Mouse (Mus musculus) urinary bladder, postnatal 36 days (tissue): Measurements from ENCODE around the gene Arid1a.
A peak's percentile ranks its signal among the peaks of the same experiment; 100 is the strongest.

Source experiments
- DNase-seq, 2 experiments: peaks; one replicate each; pipeline ENCODE4 v3.0.0; 2022; ENCODE audit warnings: low spot score in 2 of 2, mixed read lengths in 1 of 2

The Arid1a gene

DNA sequence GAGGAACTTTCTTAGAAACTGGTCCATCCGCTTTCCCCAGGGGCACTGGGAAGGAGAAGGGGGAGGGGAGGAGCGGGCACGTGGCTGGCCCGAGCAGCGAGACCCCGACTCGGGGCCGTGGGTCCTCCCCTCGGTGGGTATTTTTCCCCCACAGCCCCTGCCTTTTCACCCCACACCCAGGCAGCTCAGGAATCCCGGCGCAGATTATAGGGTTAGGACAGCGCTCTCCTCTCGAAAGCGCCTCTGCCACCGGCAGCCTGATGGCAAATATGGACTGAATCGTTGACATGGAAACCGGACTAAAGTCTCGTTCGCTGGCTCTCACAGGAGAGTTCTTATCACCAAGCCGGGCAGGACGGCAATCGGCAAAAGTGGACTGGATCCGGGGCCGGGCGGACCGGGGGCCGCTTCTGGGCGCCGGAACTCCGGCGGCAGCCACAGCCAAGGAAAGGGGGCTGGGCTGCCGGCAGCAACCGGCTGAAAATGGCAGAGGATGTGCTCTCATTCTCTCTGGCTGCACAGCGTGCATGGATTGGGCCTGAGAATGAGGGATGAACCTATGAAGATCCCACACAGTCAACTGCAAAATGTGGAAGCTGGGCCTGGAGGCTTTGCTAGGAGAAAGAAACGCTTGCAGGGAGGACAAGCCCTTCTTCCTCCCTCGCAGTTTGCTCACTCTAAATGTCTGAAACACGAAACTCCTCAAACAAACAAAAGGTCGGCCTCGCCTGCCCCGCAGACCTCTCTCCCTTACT lies at the start of gene Arid1a:
Arid1a (minus strand) TSS at position 256 of the 755 bp plus-strand sequence.
- DNase-seq: peak; percentile 93 to 95

DNA sequence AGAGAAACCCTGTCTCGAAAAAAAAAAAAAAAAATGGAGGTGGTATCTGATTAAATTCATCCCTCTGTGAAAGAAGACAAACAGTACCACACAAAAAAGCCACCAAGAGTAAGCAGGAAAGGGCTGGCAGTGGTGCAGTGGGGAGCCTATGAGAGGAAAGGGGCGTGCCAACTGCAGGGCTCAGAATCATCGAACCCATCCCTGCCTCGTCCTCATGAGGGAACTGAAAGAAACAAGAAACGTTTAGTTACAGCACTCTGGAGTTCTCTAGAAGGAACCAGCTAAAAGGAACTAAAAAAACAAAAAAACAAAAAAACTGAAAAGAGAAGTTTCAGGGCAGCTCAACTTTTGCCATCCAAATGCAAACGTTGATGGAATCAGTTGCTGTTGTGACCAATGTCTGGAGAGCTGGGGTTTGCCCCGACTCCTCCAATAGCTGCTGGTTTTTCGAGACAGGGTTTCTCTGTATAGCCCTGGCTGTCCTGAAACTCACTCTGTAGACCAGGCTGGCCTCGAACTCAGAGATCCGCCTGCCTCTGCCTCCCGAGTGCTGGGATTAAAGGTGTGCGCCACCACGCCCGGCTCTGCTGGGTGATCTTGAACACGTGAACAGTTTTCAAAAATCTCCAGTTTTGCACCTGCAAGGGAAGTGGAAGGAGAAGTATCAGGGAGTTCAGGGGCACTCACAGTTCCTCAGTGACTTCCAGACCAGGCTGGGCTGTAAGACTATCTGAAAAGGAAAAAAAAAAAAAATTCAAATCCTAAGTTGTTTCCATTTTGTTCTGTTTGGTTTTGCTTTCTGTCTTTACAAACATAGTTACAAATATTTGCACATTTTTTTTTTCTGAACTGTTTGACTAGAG lies 48.1 kb upstream of the Arid1a start:
- no peak for DNase-seq

DNA sequence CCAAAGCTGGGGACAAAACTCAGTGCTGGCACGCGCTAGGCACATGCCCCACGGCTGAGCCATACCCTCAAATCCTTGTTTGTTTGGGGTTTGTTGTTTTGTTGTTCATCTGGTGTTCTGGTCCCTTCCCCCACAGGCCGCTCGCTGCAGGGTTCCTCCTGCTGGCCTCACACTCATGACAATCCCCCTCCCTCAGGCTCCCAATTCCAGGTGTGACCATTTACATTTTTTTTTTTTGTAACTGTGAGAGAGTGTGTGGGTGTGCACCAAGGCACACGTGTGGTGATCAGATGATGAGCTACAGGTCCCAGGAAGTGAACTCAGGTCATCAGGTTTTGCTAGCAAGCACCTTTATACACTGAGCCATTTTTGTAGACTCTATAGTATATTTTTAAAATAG lies 44.0 kb upstream of the Arid1a start:
- DNase-seq: no peak

DNA sequence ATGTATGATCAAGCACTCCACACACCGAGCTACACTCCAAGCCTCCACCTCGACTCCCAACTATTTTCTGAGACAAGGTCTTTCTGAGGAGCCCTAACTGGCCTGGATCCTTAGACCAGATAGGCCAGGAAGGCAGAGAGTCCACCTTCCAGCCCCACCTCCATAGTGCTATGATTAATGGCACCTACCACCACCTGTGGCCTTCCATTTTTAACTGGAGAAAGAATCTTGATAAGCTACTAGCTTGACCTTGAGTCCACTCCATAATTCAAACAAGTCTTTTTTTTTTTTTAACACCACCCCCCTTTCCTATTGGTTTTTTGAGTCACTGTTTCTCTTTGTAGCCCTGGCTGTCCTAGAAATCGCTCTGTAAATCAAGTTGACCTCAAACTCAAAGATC lies 36.7 kb upstream of the Arid1a start:
- no peak for DNase-seq

DNA sequence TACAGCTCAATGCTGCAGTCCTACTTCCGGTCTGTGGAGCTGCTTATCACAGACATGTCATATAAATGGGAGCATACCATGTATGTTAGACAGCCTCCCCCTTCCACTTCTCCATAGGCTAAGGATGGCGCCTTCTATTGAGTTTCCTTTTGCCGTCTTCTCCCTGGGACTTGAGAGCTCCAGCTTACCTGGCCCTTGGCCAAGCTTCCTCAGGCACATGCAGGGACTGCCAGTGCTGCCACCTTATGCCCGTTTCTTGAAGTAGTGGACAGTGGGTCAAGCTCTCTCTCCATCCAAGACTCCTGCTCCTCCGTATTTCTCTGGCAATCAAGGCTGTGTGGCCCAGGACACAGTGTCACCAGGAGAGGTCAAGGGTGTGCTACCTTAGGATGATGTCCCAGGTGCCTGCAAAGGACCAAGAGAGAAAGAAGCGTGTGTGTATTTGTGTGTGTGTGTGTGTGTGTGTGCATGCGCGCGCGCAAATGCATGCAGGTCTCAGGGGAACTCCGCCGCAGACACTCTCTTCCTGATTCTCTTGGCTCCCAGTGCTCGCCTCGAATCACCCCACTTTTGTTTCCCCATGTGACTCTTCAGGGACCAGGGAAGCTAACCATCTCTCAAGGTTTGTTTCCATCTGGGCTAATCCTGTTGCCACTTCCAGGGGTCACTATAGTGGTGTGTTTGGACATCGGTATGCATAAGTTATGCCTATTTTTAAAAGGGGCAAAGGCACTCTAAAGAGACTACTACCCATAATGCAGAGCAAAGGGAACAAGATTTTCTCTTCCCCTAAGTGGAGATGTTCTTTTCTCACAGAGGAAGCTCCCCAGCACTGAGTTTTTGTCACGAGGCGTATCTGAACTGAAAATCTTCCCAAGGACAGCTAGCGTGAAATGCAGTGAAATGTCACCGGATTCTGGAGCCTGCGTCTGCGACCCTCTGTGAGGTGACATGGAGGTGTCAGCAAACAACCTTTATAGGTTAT lies 18.3 kb upstream of the Arid1a start:
- peak; percentile 70 to 84 for DNase-seq

DNA sequence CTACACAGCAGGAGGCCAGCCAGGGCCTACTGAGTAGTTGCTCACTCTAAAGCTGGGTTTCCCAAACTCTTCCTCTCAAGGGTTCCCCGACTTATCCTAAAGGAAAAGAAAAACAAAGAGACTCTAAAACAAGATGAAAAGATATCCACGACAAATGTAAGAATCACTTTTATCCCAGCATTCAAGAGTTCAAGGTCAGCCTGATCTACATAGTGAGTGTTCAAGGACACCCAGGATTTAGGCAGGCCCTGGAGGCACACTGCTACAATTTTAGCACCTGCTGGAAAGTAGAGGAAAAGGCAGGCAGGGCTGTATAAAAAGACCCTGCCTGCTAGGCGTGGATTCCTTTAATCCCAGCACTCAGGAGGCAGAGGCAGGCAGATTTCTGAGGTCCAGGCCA lies 12.6 kb upstream of the Arid1a start:
- DNase-seq: no peak

DNA sequence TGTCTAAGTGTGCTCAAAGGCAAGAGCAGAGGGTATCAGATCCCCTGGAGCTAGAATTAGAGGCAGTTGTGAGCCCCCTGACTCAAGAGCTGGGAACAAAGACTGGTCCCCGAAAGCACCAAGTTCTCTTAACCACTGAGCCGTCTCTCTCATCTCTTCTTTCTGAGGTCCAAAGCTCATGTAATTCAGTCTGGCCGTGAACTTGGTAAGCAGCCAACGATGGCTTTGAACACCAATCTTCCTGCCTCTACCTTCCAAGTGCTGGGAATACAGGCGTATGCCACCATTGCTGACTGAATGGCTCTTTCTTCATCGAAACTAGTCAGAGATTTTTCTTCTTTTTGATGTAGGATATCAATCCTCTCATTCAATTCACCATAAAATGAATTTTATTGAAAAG lies 6.5 kb upstream of the Arid1a start:
- no peak for DNase-seq

DNA sequence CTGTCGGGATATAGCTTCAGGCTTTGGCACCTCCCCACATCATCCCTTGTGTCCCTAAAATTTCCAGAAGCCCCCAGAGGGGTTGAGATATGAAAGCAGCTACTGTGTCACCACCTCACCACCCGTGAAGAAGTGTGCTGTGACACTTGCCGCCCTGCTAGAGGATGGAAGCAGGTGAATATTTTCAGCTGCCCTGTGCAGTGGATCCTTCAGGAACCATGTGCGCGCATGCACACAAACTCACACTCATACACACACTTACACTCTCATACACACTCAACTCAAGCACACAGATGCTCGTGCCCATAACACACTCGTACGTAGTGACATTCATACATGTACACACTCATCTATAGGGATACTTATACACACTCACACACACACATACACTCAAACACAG lies 3.1 kb upstream of the Arid1a start:
- no peak for DNase-seq

DNA sequence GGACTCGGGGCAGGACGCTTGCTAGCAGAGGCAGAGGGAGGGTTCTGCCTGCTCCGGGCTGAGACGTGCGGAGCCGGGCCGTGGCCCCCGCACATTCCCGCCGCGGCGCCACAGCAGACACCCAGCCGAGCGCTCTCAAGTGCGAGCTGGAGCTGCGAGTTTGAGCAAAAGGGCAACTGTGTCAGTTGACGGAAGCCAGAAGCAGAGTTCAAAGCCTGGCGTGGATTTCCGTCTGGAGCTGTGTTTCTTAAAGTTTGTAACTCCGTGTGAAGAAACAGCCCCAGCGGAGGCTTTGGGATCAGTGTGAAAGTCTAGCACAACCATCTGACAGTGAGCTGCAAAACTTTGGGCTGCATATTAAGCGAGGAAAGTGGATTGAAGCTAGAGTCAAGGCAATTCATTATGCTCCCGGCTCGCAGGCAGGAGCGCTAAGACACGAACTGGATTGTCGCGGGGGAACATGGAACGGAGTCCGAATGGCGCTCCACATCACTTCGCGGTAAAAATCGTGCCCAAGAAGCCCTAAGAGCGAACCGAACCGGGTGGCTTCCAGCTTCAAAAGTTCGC lies 783 bp upstream of the Arid1a start:
- DNase-seq: peak; percentile 81 to 82

DNA sequence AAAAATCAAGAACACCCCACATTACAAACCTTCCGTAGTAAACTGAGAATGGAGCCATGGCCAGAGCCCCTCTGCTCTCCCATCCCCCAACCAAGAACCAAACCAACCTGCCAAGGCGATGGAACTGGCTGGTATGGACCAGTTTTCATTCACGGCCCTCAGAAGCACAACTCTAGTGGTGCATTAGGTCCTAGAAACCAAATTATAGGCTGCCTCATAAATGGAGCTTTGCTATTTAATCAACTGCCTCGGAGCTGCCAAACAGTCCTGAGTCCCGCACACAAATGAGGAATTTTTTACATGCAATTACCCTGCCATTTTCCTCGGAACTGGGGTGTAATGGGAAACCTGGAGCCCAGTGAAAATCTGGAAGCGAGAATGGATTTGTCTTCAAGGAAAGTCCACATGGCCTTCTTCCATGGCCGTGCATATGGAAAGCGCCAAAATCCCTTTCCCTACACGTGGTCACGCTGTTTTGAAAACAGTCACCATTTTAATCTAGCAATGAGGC lies 653 bp downstream of the Arid1a start:
- no peak for DNase-seq

DNA sequence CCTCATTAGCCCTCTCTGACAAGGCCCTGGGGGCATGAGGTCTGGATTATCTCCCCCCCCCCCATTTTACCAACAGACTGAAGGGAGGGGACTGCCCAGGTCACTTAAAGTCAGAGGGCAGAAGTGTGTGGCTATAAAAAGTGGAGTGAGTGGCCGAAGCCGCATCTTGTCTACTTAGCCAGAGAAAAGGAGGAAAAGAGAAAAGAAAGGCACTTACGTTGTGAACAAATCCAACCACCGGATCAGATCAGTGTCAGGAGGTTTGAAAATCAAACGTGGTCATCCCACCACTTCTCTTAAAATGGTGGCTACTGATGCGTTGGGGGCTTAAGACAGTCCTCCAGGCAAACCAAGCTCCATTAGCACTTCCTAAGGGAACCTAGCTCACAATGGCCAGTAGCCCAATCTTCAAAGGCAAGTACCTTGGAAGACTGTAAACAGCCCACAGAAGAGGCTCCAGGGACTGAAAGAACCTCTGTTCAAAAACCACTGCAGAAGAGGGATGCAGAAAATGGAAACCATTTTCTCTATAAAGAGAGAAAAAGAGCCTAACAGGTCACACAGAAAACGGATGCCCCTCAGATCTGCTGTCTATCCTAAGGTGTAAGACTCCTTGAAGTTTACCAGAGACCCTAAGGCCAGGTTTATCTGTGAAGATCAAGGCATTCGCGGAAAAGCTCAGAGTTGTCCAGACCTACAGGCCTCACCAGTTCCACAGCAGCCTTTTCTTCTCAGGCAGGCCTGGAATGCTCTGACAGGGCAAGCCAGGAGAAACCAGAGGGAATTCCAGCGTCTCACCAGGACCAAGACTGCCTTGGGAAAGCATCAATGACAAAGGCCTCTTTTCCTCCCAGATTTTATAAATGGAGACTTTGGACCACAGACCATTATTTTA lies 1.5 kb downstream of the Arid1a start:
- no peak for DNase-seq

DNA sequence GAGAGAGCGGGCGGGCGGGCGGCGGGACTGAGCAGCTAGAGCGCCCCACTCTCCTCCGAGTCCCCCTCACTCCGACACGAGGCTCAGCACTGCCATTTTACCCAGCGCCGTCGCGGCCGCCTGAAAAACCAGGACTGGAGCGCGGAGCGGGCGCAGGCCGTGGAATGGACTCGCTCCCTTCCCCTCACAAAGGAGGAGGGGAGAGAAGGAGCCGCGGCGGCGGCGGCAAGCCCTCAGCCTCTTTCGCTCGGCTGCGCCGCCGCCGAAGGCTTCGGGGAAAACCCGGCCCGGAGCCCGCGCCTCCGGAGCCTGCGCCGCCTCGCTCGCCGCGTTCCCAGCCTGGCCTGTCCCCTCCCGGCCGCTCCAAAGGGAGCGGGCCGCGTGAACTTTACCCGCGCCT lies 2.3 kb downstream of the Arid1a start:
- peak; percentile 98 to 99 for DNase-seq

DNA sequence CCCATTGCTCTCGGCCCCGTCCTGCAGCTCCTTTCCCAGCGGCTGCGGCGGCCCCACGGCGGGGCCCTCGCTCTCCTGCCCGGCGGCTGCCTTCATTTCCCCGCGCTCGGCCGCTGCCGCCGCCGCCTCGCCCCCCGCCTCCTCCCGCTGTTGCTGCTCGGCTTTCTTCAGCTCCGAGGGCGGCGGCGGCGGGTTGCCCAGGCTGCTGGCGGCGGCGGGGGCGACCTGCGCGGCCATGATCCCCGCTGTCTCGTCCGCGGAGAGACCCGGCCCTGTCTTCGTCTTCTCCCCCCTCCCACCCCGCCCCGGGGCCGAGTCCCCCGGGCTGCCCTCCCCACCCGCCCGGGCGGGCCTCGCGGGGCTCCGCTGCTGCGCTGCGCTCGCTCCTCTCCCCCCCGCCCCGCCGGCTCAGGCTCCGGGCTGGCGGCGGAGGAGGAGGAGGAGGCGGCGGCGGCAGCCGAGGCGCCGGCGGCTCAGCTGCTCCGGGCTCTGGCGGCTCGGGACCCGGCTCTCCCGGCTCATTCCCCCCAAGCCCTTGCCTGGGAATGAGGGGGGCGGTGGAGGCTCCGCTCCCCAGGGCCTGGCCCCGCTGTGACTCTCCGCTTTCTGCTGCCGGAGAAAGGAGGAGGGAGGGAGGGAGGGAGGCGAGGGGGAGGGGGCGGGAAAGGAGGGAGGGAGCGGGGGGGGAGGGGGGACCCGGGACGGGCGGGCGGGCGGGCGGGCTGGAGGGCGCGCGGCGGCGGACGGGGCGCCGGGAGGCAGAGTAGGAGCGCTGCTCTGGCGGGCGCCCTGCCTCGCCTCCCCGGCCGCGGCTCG lies 3.0 kb downstream of the Arid1a start:
- peak; percentile 54 to 61 for DNase-seq

DNA sequence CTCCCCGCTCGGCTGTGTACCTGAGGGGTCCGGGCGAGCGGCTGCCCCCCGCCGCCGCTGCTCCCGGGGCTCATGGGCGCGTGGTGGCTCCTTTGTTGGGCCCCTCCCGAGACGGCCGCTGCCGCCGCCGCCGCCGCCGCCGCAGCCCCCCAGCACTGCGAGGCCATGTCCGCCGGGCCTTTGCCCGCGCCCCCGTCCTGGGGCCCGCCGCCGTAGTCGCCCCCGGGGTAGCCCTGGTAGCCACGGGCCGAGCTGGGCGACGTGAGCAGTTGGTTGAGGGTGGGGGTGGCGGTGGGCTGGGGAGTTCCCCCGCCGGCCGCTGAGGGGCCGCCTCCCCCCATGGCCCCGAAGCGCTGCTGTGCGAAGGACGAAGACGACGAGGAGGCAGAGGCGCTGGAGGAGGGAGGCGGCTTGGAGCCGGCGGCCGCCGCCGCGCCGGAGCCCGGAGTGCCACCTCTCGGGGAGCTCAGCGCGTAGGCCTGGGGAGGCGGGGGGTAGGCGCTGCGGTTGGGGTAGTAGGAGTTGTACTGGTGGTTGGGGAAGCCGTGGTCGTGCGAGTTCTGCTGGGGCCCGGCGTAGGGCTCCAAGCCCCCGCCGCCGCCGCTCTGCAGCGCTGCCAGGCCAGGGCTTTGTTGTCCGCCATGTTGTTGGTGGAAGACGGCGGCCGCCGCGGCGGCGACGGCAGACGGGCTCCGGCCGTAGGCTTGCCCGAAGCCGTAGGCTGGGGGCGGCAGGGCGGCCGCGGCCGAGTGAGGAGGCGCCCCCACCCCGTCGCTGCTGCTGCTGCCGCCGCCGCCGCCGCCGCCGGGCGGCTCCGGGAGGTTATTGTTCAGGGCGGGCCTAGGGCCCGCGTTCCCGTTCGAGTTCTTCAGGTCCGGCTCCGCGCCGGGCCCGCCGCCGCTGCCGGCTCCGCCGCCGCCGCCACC lies 3.9 kb downstream of the Arid1a start:
- peak in 1 of 2 experiments; percentile 37 for DNase-seq

DNA sequence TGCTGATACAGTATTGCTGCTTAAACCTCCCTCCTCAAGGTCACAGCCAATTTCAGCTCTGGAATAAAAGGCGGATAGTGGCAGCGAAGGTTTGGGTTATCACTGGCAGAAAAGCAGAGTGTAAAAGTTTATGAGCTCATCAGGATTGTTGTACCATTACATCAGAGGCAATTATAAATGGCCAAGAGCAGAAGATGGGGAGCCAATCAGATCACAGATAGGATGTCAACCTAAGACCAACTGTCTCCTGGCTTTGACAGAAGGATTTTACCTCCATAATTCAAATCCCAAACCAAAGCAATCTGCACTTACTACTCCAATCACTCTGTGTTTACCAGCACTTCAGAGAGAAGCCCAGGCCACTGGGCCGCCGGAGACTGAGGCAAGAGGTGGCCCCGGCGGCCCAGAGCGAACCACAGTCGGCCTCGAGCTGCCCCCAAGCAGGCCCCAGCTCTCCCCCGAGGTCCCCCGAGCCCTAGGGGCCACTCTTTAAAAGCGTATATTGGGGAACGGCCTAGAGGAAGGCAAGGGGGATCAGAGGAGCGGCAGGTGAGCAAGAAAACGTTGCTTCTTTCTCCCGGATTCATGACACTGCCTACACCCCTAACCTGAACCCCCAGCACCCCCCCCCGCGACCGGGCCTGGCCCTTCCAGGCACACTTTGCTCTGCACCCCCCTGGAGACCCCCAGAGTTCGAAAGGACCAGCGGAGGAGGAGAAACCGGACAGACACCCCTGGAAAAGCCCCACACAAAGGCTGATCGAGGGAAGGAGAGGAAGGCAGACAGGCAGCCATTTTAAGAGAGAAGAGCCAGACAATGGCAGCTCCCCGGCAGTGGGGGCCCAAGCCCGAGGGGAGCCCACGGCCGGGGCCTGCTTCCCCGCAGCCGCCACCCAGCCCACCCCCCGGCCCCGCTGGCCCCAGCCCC lies 4.8 kb downstream of the Arid1a start:
- no peak for DNase-seq

DNA sequence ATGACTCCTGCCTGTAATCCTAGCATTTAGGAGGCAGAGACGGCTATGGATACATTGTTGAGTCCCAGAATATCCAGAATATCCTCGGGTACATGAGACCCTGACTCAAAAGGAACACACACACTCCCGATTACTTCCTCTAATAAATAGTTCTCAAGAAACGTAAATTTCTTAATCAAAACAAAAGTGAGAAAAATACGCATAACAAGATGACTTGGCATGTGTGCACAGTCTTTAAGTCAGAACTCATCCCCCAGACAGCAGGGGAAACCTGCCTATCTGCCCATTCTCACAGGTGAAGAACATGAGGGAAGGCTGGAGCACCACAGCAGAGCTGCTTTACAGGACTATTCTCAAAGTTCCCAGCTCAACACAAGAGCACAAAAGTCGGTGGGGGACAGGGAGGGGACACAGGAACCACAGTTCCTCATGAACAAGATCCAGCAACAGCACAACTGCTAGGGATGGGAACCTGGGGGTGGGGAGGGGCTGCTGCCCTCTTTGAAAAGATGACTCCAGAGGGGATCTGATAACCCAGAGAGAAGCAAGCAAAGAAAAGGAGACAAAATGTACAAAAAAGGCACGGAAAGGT lies 6.3 kb downstream of the Arid1a start:
- DNase-seq: no peak

DNA sequence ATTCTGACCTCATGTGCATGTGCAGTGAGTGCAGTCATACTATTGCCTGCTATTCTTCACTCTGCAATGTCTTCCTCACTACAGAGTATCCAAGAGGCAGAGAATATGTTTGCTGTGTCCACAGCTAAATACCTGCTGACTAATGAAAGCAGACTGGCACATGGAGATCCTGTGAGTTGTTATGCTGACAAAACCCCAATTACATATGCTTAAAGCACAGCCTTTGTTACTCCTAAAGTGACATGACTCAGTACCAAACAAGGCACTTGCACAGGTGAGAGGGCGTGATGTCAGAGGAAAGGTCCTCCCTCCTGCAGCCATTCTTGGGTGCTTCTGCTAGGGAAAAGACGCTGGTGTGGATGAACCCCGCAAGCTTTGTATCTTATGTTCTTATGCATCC lies 21.3 kb downstream of the Arid1a start:
- no peak for DNase-seq
